Mouse (Mus musculus): ENCODE measurements at regions not wholly inside any gene's neighbourhood (a gene's known extent, or its start where the extent isn't known, plus 50 kb on each side); places are given as distances from the start of the nearest gene placed in this dataset.

DNA sequence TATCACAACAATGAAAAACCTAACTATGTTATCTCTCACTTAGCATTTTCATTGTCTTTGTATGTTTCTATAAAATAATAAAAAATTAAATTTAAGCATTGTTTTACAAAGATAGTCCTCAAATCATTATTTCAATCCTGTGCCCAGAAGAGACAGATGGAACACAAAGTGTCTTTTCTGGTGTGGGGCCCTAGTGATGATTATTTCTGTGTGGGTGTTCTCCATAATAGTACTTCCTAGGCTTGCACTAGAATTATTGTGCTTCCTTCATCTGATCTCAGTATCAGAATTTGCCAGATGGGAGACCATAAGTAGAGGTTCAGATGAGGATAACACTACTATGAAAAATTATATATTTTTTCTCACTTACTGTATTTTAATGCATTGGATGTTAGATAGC is 84.6 kb upstream of the Rabl2 start:
- no peak for TF ChIP-seq E2F4 (IDR thresholded peaks at IDR 0.05; ENCODE audit: insufficient replicate concordance, low read depth, low read length)
- no peak for TF ChIP-seq EP300 (IDR thresholded peaks at IDR 0.05; ENCODE audit: low read length)
- TF ChIP-seq CHD1 (IDR thresholded peaks at IDR 0.05; ENCODE audit: low read depth, low read length): no peak
- no peak for TF ChIP-seq POLR2A (IDR thresholded peaks at IDR 0.05; ENCODE audit: low read depth, low read length)
- TF ChIP-seq CTCF (conservative IDR thresholded peaks at IDR 0.05 in 1 of 2, IDR thresholded peaks at IDR 0.05 in 1 of 2; ENCODE audit: low read depth in 2 of 2, low read length in 2 of 2): no peak

Measured in CH12.LX (cell line).